Mouse (Mus musculus): ENCODE results near the gene Fmnl1. TPM values are rescaled to one million over a fixed set of nuclear protein-coding genes. Genes with fewer than 3 reads are reported as not detected.

Gene Fmnl1
- 7.6 and 8.6 TPM in 2 replicates for polyA plus RNA-seq (2015; fragmentation: Nextera tagmentation; extraction: Ambion mirVana)

DNA sequence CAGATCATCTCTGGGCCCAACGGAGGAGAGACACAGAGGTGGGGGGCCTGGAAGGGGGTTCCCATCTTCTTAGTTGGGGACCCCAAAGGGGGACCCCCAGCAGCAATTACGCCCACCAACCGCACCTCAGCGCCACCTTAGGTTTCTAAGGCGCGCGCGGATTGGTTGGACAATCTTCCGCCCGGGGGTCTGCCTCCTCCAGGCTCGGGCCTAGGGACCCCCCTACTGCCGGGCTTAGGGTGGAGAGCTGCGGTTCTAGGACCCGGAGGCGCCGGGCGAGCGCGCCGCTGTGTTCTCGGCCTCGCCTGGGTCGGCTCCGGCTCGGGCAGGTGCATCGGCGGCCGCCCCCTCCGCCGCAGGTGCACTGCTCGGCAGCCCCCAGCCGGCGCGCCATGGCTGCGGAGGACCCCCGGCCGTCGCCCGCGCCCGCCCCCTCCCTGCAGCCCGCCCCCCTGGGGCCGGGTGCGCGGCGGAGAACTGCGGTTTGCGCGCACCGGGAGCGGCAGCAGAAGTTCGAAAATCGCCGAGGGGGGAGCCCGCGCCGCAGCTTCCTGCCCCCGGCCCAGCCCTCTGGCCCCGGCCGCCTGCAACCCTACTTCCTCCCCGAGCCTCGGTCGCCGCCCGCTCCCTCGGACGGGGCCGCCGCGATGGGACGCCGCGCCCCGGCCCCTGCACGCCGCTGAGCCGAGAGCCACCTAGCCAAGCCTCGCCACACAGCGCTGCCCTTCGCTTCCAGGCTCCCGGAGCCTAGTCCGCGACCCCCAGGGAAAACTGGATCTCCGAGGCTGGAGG lies at the start of gene Fmnl1:
Gene Fmnl1, plus strand, starts transcription at position 614 of the 792 bp plus-strand sequence.
- WGBS = 1% methylated on average over 56 of the region's 84 CpGs
- peak; percentile 84 for ATAC-seq
- Histone ChIP-seq H3K4me2 (ENCODE audit: low read length) (peak within 1 kb of the TSS; percentile 79), H3K27me3 (replicated peaks; ENCODE audit: control insufficient read depth, insufficient read depth, low read length) (no peaks in the 10 kb centered on the region), H3K36me3 (ENCODE audit: control insufficient read depth, insufficient read depth, low read length) (no peaks in the 10 kb centered on the region), H3K9me3 (ENCODE audit: control insufficient read depth, low read length) (no peaks in the 10 kb centered on the region), H3K27ac (ENCODE audit: low read depth, low read length) (peak within 1 kb of the TSS; percentile 74), H3K4me3 (ENCODE audit: low read length) (peak within 1 kb of the TSS; percentile 78), H3K9ac (ENCODE audit: low read depth, low read length) (peak within 1 kb of the TSS; percentile 89), H3K4me1 (ENCODE audit: control insufficient read depth, insufficient read depth, low read depth, low read length) (peaks cover 26% of the 10 kb centered on the region)

DNA sequence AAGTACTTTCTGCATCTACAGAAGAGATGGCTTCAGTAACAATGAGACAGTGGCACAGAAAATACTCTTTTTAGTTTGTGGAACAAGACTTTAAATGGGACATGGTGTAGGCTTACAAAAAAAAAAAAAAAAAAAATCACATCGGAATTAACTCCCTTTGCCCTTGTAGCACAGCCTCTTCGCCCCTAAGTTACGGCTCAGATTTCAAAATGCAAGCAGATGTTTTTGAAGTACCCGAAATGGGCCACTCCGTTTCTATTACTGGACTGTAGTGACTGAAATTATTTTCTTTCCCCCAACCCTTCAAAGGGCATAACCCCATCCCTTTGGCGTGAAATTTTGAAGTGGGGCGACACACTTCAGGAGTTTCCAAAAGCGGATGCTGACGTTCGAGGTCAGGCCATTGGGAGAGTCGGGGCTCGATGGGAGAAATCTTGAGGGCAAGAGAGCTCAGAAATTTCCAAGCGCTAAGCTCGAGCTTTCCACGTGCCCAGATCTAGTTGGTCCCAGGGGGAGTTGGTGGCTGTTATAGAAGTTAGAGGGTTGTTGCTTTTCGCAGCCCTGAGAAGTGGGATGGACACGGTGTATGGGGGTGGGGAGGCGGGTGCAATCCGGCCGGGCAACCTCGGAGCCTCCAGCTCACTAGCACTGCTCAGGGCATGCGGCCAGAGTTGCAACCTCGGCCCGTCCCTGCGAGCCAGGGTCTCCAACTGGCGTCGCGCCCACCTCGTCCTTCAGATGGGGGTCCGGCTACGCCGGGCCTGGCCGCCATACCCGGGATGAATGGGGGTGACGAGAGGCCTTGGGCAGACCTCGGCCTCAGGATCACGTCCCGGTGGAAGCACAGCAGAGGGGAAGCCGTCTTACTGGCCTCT lies 39.0 kb upstream of the Fmnl1 start, which contains the start of gene Hexim2:
Gene Hexim2, plus strand, starts transcription at position 729 of the 875 bp plus-strand sequence.
- H3K27me3 ChIP-seq (replicated peaks; ENCODE audit: control insufficient read depth, insufficient read depth, low read length) = no peaks in the 10 kb centered on the region
- no peaks in the 10 kb centered on the region for H3K9me3 ChIP-seq (ENCODE audit: control insufficient read depth, low read length)
- H3K9ac ChIP-seq (ENCODE audit: low read depth, low read length) = peak within 1 kb of the TSS; percentile 99
- H3K4me3 ChIP-seq (ENCODE audit: low read length) = peak within 1 kb of the TSS; percentile 89
- under 1% methylated on average over 39 of the region's 39 CpGs for WGBS
- ATAC-seq = peak; percentile 65
- H3K4me1 ChIP-seq (ENCODE audit: control insufficient read depth, insufficient read depth, low read depth, low read length) = peaks cover 21% of the 10 kb centered on the region
- peak within 1 kb of the TSS; percentile 89 for H3K4me2 ChIP-seq (ENCODE audit: low read length)
- H3K27ac ChIP-seq (ENCODE audit: low read depth, low read length) = peak within 1 kb of the TSS; percentile 99
- no peaks in the 10 kb centered on the region for H3K36me3 ChIP-seq (ENCODE audit: control insufficient read depth, insufficient read depth, low read length)

DNA sequence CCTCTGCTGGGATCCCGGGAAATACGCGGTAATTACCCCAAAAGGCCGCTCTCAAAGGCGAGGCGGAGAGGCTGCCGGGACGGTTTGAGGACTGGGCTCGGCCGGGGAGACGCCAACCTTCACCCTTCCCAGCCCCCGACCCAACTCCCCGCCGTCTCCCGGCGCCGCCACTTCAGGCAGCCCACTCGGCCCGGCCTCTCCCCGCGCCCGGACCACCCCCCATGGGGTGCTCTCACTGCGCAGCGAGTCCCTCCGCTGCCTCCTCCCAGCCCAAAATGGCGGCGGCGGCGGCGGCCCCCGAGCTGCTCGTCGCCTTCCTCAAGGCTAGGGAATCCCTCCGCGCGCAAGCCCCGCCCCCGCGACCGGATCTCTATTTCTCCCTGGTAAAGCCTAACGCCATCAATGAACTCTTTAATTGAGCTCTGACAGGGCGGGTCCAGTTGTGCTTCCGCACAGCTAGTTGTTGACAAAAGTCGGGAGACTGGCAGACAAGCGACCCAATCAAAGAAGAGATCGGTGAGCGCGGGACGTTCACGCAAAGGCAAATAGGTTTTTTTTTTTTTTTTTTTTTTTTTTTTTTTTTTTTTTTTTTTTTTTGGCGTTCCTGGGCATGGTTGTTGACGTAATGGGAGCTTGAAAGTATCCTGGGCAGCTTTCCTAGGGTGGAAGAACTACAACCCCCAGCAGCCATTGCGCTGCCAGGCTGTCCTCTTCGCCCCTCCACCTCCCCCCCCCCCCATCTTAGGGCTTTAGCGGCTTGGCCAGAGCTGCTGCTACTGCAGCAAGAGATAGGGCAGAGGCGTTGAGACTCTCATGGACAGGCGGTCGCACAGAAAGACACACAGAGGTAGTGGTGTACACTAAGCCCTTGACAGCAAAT lies 38.1 kb upstream of the Fmnl1 start:
- Histone ChIP-seq H3K4me3 (ENCODE audit: low read length) (peak overlapping the region; percentile 89), H3K4me1 (ENCODE audit: control insufficient read depth, insufficient read depth, low read depth, low read length) (peaks cover 21% of the 10 kb centered on the region), H3K9me3 (ENCODE audit: control insufficient read depth, low read length) (no peaks in the 10 kb centered on the region), H3K36me3 (ENCODE audit: control insufficient read depth, insufficient read depth, low read length) (no peaks in the 10 kb centered on the region), H3K27ac (ENCODE audit: low read depth, low read length) (peak overlapping the region; percentile 99), H3K9ac (ENCODE audit: low read depth, low read length) (peak overlapping the region; percentile 99), H3K27me3 (replicated peaks; ENCODE audit: control insufficient read depth, insufficient read depth, low read length) (no peaks in the 10 kb centered on the region), H3K4me2 (ENCODE audit: low read length) (peak overlapping the region; percentile 89)
- under 1% methylated on average over 56 of the region's 58 CpGs for WGBS
- ATAC-seq = peak; percentile 95

DNA sequence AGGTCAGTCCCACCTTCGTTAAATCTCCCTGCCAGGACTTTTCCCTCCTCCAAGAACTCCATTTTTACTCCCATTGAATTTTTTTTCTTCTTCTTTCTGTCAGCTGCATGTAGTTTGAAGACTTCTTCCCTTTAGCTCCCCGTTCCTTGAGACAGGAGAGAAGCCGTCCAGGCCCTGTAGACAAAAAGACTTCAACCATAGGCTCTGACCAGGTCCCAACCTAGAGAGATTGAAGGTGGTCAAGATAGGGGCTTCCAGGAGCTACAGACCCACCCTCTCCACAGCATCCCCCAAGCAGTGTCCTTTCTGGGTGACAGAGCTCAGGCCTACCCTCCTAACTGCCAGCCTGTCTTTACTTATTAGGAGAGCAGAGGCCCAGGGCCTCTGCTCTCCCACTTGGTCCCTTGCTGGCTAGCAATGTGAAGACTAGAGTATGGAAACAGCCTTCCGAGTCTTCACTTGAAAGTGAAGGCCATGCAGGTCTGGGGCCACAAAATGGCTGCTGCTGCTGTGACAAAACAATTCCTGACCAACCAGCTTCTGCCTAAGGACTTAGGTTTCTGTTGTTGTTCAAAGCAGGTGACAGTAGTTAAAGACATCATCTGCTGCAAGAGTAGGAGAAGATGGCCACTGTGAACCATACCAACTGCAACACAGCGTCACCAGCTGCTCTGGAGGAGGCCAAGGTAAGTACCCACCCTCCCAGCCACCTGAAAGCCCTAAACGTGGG lies 37.3 kb upstream of the Fmnl1 start:
- WGBS = 53% methylated on average over 6 of the region's 6 CpGs
- H3K9ac ChIP-seq (ENCODE audit: low read depth, low read length) = peak overlapping the region; percentile 64
- peaks cover 21% of the 10 kb centered on the region for H3K4me1 ChIP-seq (ENCODE audit: control insufficient read depth, insufficient read depth, low read depth, low read length)
- no peaks in the 10 kb centered on the region for H3K9me3 ChIP-seq (ENCODE audit: control insufficient read depth, low read length)
- peak overlapping the region; percentile 64 for H3K4me2 ChIP-seq (ENCODE audit: low read length)
- peak; percentile 32; the same call in 1 of the 2 replicates for ATAC-seq
- peak overlapping the region; percentile 33 for H3K4me3 ChIP-seq (ENCODE audit: low read length)
- H3K36me3 ChIP-seq (ENCODE audit: control insufficient read depth, insufficient read depth, low read length) = 0 out of 2 replicates have a peak, but pooled peaks cover 3% of the 10 kb centered on the region
- no peaks in the 10 kb centered on the region for H3K27me3 ChIP-seq (replicated peaks; ENCODE audit: control insufficient read depth, insufficient read depth, low read length)
- H3K27ac ChIP-seq (ENCODE audit: low read depth, low read length) = peak overlapping the region; percentile 81

- Histone ChIP-seq H3K27ac (ENCODE audit: low read depth, low read length) (no peak overlapping the region), H3K27me3 (replicated peaks; ENCODE audit: control insufficient read depth, insufficient read depth, low read length) (no peaks in the 10 kb centered on the region), H3K4me1 (ENCODE audit: control insufficient read depth, insufficient read depth, low read depth, low read length) (peaks cover 21% of the 10 kb centered on the region), H3K4me2 (ENCODE audit: low read length) (peak overlapping the region; percentile 64), H3K4me3 (ENCODE audit: low read length) (no peak overlapping the region), H3K9me3 (ENCODE audit: control insufficient read depth, low read length) (no peaks in the 10 kb centered on the region), H3K36me3 (ENCODE audit: control insufficient read depth, insufficient read depth, low read length) (0 out of 2 replicates have a peak, but pooled peaks cover 9% of the 10 kb centered on the region), H3K9ac (ENCODE audit: low read depth, low read length) (no peak overlapping the region)
- no peak for ATAC-seq
- 78% methylated on average over 3 of the region's 3 CpGs for WGBS
These were observed 36.7 kb upstream of the Fmnl1 start for GRCm38 (mm10) chr11:103134221-103134620.

DNA sequence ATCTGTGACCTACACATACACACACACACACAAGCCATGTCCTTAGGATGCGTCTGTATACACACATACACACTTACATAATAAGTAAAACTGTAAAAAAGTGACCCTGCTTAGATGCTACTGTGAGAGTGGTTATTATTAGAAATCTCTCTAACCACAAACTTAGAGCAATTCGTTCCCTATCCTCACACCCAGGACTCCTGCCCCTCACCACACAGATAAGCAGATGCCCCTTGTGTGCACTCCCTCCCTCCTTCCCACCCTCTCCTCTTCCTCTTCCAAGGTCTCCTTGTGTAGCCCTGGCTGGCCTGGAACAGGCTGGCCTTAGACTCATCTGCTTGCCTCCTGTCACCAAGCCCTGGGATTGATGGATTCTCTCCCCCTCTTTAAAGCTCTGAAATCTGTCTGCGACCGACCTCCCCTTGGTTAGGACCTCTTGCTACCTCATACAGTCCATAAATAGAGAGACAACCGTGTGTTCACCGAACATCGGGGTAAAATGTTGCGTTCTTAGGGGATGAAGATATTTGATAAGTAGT lies 34.8 kb upstream of the Fmnl1 start:
- H3K27ac ChIP-seq (ENCODE audit: low read depth, low read length) = no peak overlapping the region
- H3K9ac ChIP-seq (ENCODE audit: low read depth, low read length) = no peak overlapping the region
- H3K4me2 ChIP-seq (ENCODE audit: low read length) = no peak overlapping the region
- H3K4me3 ChIP-seq (ENCODE audit: low read length) = no peak overlapping the region
- H3K9me3 ChIP-seq (ENCODE audit: control insufficient read depth, low read length) = no peaks in the 10 kb centered on the region
- no peak for ATAC-seq
- WGBS = 91% methylated on average over 8 of the region's 8 CpGs
- no peaks in the 10 kb centered on the region for H3K27me3 ChIP-seq (replicated peaks; ENCODE audit: control insufficient read depth, insufficient read depth, low read length)
- peaks cover 20% of the 10 kb centered on the region for H3K4me1 ChIP-seq (ENCODE audit: control insufficient read depth, insufficient read depth, low read depth, low read length)
- peaks cover 9% of the 10 kb centered on the region; the same call in 1 of the 2 replicates for H3K36me3 ChIP-seq (ENCODE audit: control insufficient read depth, insufficient read depth, low read length)

DNA sequence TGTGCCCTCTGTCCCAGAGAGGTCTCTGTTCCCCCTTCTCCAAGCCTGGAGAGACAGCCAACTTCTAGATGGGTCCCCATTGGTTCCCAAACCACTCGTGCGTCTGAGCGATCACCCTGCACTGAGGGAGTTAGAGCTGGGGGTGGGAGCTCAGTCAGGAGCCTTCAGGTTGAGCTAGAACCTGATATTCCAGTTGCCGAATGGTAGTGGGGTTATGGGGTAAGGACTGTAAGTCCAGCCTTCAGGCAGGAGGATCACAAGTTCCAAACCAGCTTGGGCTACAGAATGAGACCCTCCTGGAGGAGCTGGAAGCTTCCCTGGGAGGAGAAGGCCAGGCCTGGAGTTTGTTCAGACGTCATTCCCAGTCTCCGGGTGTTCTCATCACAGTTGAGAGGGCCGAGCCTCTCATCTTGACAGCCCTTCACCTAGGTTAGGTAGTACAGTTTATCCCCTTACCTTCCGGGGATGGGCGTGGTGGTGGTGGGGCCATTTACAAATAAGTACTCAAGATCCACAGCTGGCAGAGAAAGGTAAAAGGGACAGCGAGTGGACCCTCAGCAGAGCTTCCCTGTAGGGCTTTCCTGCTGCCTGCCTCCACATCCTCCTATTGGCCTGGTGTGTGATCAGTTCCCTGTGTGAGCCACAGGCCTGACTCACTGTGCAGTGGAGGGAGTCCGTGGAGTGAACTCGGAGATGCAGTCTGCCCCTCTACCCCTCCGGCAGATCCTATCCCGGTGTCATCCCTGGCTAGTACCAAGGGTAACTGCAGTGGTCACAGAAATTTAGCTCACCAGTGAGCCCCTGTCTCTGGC lies 30.8 kb upstream of the Fmnl1 start:
- Histone ChIP-seq H3K9ac (ENCODE audit: low read depth, low read length) (no peak overlapping the region), H3K27ac (ENCODE audit: low read depth, low read length) (peak overlapping the region; percentile 93; the same call in 1 of the 2 replicates), H3K4me3 (ENCODE audit: low read length) (no peak overlapping the region), H3K27me3 (replicated peaks; ENCODE audit: control insufficient read depth, insufficient read depth, low read length) (no peaks in the 10 kb centered on the region), H3K9me3 (ENCODE audit: control insufficient read depth, low read length) (no peaks in the 10 kb centered on the region), H3K4me2 (ENCODE audit: low read length) (no peak overlapping the region), H3K36me3 (ENCODE audit: control insufficient read depth, insufficient read depth, low read length) (peaks cover 9% of the 10 kb centered on the region; the same call in 1 of the 2 replicates), H3K4me1 (ENCODE audit: control insufficient read depth, insufficient read depth, low read depth, low read length) (peaks cover 18% of the 10 kb centered on the region)
- ATAC-seq = no peak
- WGBS = 83% methylated on average over 14 of the region's 14 CpGs

All from hindbrain, embryonic 16.5 days (tissue).